Mouse (Mus musculus) megakaryocyte, embryonic 14.5 days (primary cell): ENCODE measurements around the gene Phf7. TPM values are rescaled to one million over a fixed set of nuclear protein-coding genes. Genes with fewer than 3 reads are reported as not detected.
A peak's percentile ranks its signal among the peaks of the same experiment; 100 is the strongest.

Source experiments
- H3K27me3 ChIP-seq: replicated peaks from 2 replicates; pipeline ENCODE3; 2012; ENCODE audit warnings: inconsistent platforms
- H3K36me3 ChIP-seq: replicated peaks from 2 replicates; pipeline ENCODE3; 2012; ENCODE audit warnings: low read length, inconsistent platforms, mixed read lengths
- H3K4me1 ChIP-seq: 2 replicates; pipeline ENCODE4 v1.6.1; 2012; ENCODE audit warnings: inconsistent platforms
- H3K4me3 ChIP-seq: replicated peaks from 2 replicates; pipeline ENCODE3; 2012; ENCODE audit warnings: moderate library complexity, mild to moderate bottlenecking, inconsistent platforms
- H3K9me3 ChIP-seq: 2 replicates; pipeline ENCODE4 v1.6.1; 2012; ENCODE audit warnings: inconsistent platforms
- FLI1 ChIP-seq: IDR thresholded peaks from 2 replicates; pipeline ENCODE4 v1.6.1; 2012; ENCODE audit warnings: low read length, inconsistent platforms, mixed read lengths
- GATA1 ChIP-seq: IDR thresholded peaks from 3 replicates; pipeline ENCODE4 v1.6.1; 2012; ENCODE audit warnings: mixed read lengths, low read length, inconsistent platforms, borderline replicate concordance
- polyA plus RNA-seq: library from polyadenylated mRNA; stranded (reverse); fragments of >175 nt; gene quantifications from 2 replicates; pipeline ENCODE4 v1.2.3, GENCODE M21; 2012; ENCODE audit warnings: low replicate concordance; ENCODE audit not compliant: insufficient read depth

Phf7 gene
- polyA plus RNA-seq = 0.93 and 1.7 TPM in 2 replicates

- TF ChIP-seq GATA1 = no peak
- no peak for TF ChIP-seq FLI1
- H3K36me3 ChIP-seq = peaks cover 60% of the 10 kb centered on the region
- H3K9me3 ChIP-seq = no peaks in the 10 kb centered on the region
- peaks cover 39% of the 10 kb centered on the region for H3K4me1 ChIP-seq
- peak within 1 kb of the TSS; percentile 98 for H3K4me3 ChIP-seq
- no peaks in the 10 kb centered on the region for H3K27me3 ChIP-seq
These were observed at the start of gene Phf7, which contains the start of gene Bap1 for GRCm38 (mm10) chr14:31251084-31251604. TSS of gene Phf7 (minus strand) at chr14:31251317. TSS of gene Bap1 (plus strand) at chr14:31251450.

GRCm38 (mm10) chr14:31285728-31286127 is 34.6 kb upstream of the Phf7 start:
- no peaks in the 10 kb centered on the region for H3K36me3 ChIP-seq
- no peak overlapping the region for H3K4me3 ChIP-seq
- peaks cover 14% of the 10 kb centered on the region for H3K4me1 ChIP-seq
- peaks cover 75% of the 10 kb centered on the region for H3K27me3 ChIP-seq
- TF ChIP-seq FLI1 (no peak), GATA1 (no peak)
- H3K9me3 ChIP-seq = no peaks in the 10 kb centered on the region

GRCm38 (mm10) chr14:31272164-31272563 is 21.0 kb upstream of the Phf7 start:
- Histone ChIP-seq H3K36me3 (no peaks in the 10 kb centered on the region), H3K27me3 (peaks cover 60% of the 10 kb centered on the region), H3K4me1 (peaks cover 13% of the 10 kb centered on the region; the same call in 1 of the 2 replicates), H3K4me3 (no peak overlapping the region), H3K9me3 (no peaks in the 10 kb centered on the region)
- TF ChIP-seq FLI1 (no peak), GATA1 (no peak)

GRCm38 (mm10) chr14:31271121-31271520 is 20.0 kb upstream of the Phf7 start:
- no peak for TF ChIP-seq GATA1
- TF ChIP-seq FLI1 = no peak
- peaks cover 63% of the 10 kb centered on the region for H3K27me3 ChIP-seq
- peaks cover 13% of the 10 kb centered on the region; the same call in 1 of the 2 replicates for H3K4me1 ChIP-seq
- H3K36me3 ChIP-seq = no peaks in the 10 kb centered on the region
- H3K4me3 ChIP-seq = no peak overlapping the region
- H3K9me3 ChIP-seq = no peaks in the 10 kb centered on the region

GRCm38 (mm10) chr14:31269456-31270100 is 18.5 kb upstream of the Phf7 start:
- Histone ChIP-seq H3K9me3 (no peaks in the 10 kb centered on the region), H3K4me3 (no peak overlapping the region), H3K27me3 (peaks cover 72% of the 10 kb centered on the region), H3K36me3 (no peaks in the 10 kb centered on the region), H3K4me1 (peaks cover 13% of the 10 kb centered on the region; the same call in 1 of the 2 replicates)
- no peak for TF ChIP-seq GATA1
- no peak for TF ChIP-seq FLI1

- TF ChIP-seq GATA1 (no peak), FLI1 (no peak)
- Histone ChIP-seq H3K4me3 (no peak overlapping the region), H3K9me3 (no peaks in the 10 kb centered on the region), H3K36me3 (no peaks in the 10 kb centered on the region), H3K27me3 (peaks cover 74% of the 10 kb centered on the region), H3K4me1 (peaks cover 13% of the 10 kb centered on the region; the same call in 1 of the 2 replicates)
These were observed 17.3 kb upstream of the Phf7 start for GRCm38 (mm10) chr14:31268301-31269001.

- TF ChIP-seq FLI1 (no peak), GATA1 (no peak)
- H3K27me3 ChIP-seq = peaks cover 74% of the 10 kb centered on the region
- no peaks in the 10 kb centered on the region for H3K9me3 ChIP-seq
- H3K36me3 ChIP-seq = peaks cover under 1% of the 10 kb centered on the region
- H3K4me3 ChIP-seq = no peak overlapping the region
- H3K4me1 ChIP-seq = peaks cover 12% of the 10 kb centered on the region; the same call in 1 of the 2 replicates
These were observed 16.5 kb upstream of the Phf7 start for GRCm38 (mm10) chr14:31267649-31268048.

- TF ChIP-seq FLI1 (no peak), GATA1 (no peak)
- Histone ChIP-seq H3K4me1 (peaks cover 13% of the 10 kb centered on the region), H3K27me3 (peaks cover 17% of the 10 kb centered on the region), H3K9me3 (no peaks in the 10 kb centered on the region), H3K4me3 (no peak overlapping the region), H3K36me3 (peaks cover 68% of the 10 kb centered on the region)
These were observed 9.8 kb upstream of the Phf7 start for GRCm38 (mm10) chr14:31260932-31261331.

- Histone ChIP-seq H3K4me1 (peaks cover 13% of the 10 kb centered on the region), H3K4me3 (no peak overlapping the region), H3K27me3 (peaks cover 13% of the 10 kb centered on the region), H3K36me3 (peaks cover 73% of the 10 kb centered on the region), H3K9me3 (no peaks in the 10 kb centered on the region)
- TF ChIP-seq GATA1 = no peak
- TF ChIP-seq FLI1 = no peak
These were observed 9.3 kb upstream of the Phf7 start for GRCm38 (mm10) chr14:31260374-31260773.

GRCm38 (mm10) chr14:31258476-31259050 is 7.4 kb upstream of the Phf7 start:
- H3K9me3 ChIP-seq = no peaks in the 10 kb centered on the region
- TF ChIP-seq FLI1 (no peak), GATA1 (no peak)
- peaks cover 15% of the 10 kb centered on the region for H3K4me1 ChIP-seq
- H3K4me3 ChIP-seq = no peak overlapping the region
- H3K36me3 ChIP-seq = peaks cover 92% of the 10 kb centered on the region
- no peaks in the 10 kb centered on the region for H3K27me3 ChIP-seq
